Mouse (Mus musculus): ENCODE measurements around the gene Dnajb11. TPM values are rescaled to one million over a fixed set of nuclear protein-coding genes. Genes with fewer than 3 reads are reported as not detected.

Dnajb11 gene
- total RNA-seq, 1 experiment from 2014 or later: 103 TPM

GRCm38 (mm10) chr16:22879945-22880595 lies 22.4 kb downstream of the Dnajb11 start:
- ATAC-seq (ENCODE audit: extremely low read depth, insufficient number of reproducible peaks, low FRiP score, poor library complexity, severe bottlenecking): no peak

GRCm38 (mm10) chr16:22880900-22881299 lies 23.3 kb downstream of the Dnajb11 start:
- no peak for ATAC-seq (ENCODE audit: extremely low read depth, insufficient number of reproducible peaks, low FRiP score, poor library complexity, severe bottlenecking)

GRCm38 (mm10) chr16:22881487-22881886 lies 23.8 kb downstream of the Dnajb11 start:
- no peak for ATAC-seq (ENCODE audit: extremely low read depth, insufficient number of reproducible peaks, low FRiP score, poor library complexity, severe bottlenecking)

GRCm38 (mm10) chr16:22883441-22883840 lies 25.8 kb downstream of the Dnajb11 start:
- no peak for ATAC-seq (ENCODE audit: extremely low read depth, insufficient number of reproducible peaks, low FRiP score, poor library complexity, severe bottlenecking)

GRCm38 (mm10) chr16:22885356-22885755 lies 27.7 kb downstream of the Dnajb11 start:
- no peak for ATAC-seq (ENCODE audit: extremely low read depth, insufficient number of reproducible peaks, low FRiP score, poor library complexity, severe bottlenecking)

GRCm38 (mm10) chr16:22886726-22887125 lies 29.1 kb downstream of the Dnajb11 start:
- no peak for ATAC-seq (ENCODE audit: extremely low read depth, insufficient number of reproducible peaks, low FRiP score, poor library complexity, severe bottlenecking)

GRCm38 (mm10) chr16:22888835-22889234 lies 31.2 kb downstream of the Dnajb11 start:
- ATAC-seq (ENCODE audit: extremely low read depth, insufficient number of reproducible peaks, low FRiP score, poor library complexity, severe bottlenecking): no peak

GRCm38 (mm10) chr16:22889716-22890115 lies 32.1 kb downstream of the Dnajb11 start:
- ATAC-seq (ENCODE audit: extremely low read depth, insufficient number of reproducible peaks, low FRiP score, poor library complexity, severe bottlenecking): no peak

- no peak for ATAC-seq (ENCODE audit: extremely low read depth, insufficient number of reproducible peaks, low FRiP score, poor library complexity, severe bottlenecking)
Measured at GRCm38 (mm10) chr16:22890683-22891510, 33.3 kb downstream of the Dnajb11 start, which contains the start of gene Ahsg. Ahsg (plus strand) TSS chr16:22891277.

- no peak for ATAC-seq (ENCODE audit: extremely low read depth, insufficient number of reproducible peaks, low FRiP score, poor library complexity, severe bottlenecking)
Measured at GRCm38 (mm10) chr16:22891733-22892154, 34.1 kb downstream of the Dnajb11 start.

- ATAC-seq (ENCODE audit: extremely low read depth, insufficient number of reproducible peaks, low FRiP score, poor library complexity, severe bottlenecking): no peak
Measured at GRCm38 (mm10) chr16:22894095-22894494, 36.5 kb downstream of the Dnajb11 start.

GRCm38 (mm10) chr16:22896618-22897017 lies 39.0 kb downstream of the Dnajb11 start:
- ATAC-seq (ENCODE audit: extremely low read depth, insufficient number of reproducible peaks, low FRiP score, poor library complexity, severe bottlenecking): no peak

- no peak for ATAC-seq (ENCODE audit: extremely low read depth, insufficient number of reproducible peaks, low FRiP score, poor library complexity, severe bottlenecking)
Measured at GRCm38 (mm10) chr16:22899346-22899745, 41.7 kb downstream of the Dnajb11 start.

- ATAC-seq (ENCODE audit: extremely low read depth, insufficient number of reproducible peaks, low FRiP score, poor library complexity, severe bottlenecking): no peak
Measured at GRCm38 (mm10) chr16:22899866-22900570, 42.4 kb downstream of the Dnajb11 start.

- no peak for ATAC-seq (ENCODE audit: extremely low read depth, insufficient number of reproducible peaks, low FRiP score, poor library complexity, severe bottlenecking)
Measured at GRCm38 (mm10) chr16:22901326-22901725, 43.7 kb downstream of the Dnajb11 start.

GRCm38 (mm10) chr16:22909290-22909689 lies 51.6 kb downstream of the Dnajb11 start:
- ATAC-seq (ENCODE audit: extremely low read depth, insufficient number of reproducible peaks, low FRiP score, poor library complexity, severe bottlenecking): no peak

- ATAC-seq (ENCODE audit: extremely low read depth, insufficient number of reproducible peaks, low FRiP score, poor library complexity, severe bottlenecking): no peak
Measured at GRCm38 (mm10) chr16:22911986-22912385, 54.3 kb downstream of the Dnajb11 start.

- ATAC-seq (ENCODE audit: extremely low read depth, insufficient number of reproducible peaks, low FRiP score, poor library complexity, severe bottlenecking): no peak
Measured at GRCm38 (mm10) chr16:22912886-22913285, 55.2 kb downstream of the Dnajb11 start.

GRCm38 (mm10) chr16:22914276-22914675 lies 56.6 kb downstream of the Dnajb11 start:
- no peak for ATAC-seq (ENCODE audit: extremely low read depth, insufficient number of reproducible peaks, low FRiP score, poor library complexity, severe bottlenecking)

GRCm38 (mm10) chr16:22918034-22918433 lies 60.4 kb downstream of the Dnajb11 start, which contains the start of gene Fetub:
Fetub (plus strand) TSS chr16:22918334.
- no peak for ATAC-seq (ENCODE audit: extremely low read depth, insufficient number of reproducible peaks, low FRiP score, poor library complexity, severe bottlenecking)

All from neutrophil, adult 5-6 weeks (primary cell).